Mouse (Mus musculus): ENCODE measurements at regions not wholly inside any gene's neighbourhood (a gene's known extent, or its start where the extent isn't known, plus 50 kb on each side); places are given as distances from the start of the nearest gene placed in this dataset.
A peak's percentile ranks its signal among the peaks of the same experiment; 100 is the strongest.

GRCm38 (mm10) chr7:71648314-71648713, 297.0 kb upstream of the Gm10295 start:
- no peak for DNase-seq (ENCODE audit: low spot score)
- Histone ChIP-seq H3K27me3 (ENCODE audit: low read depth, poor library complexity, severe bottlenecking) (no peaks in the 10 kb centered on the region), H3K27ac (replicated peaks) (no peak overlapping the region), H3K4me1 (no peaks in the 10 kb centered on the region), H3K9me3 (replicated peaks) (no peaks in the 10 kb centered on the region), H3K36me3 (no peaks in the 10 kb centered on the region), H3K4me3 (no peak overlapping the region)
- 82% methylated on average over 6 of the region's 6 CpGs for WGBS

- Histone ChIP-seq H3K36me3 (no peaks in the 10 kb centered on the region), H3K4me3 (no peak overlapping the region), H3K4me1 (no peaks in the 10 kb centered on the region), H3K9me3 (replicated peaks) (no peaks in the 10 kb centered on the region), H3K27me3 (ENCODE audit: low read depth, poor library complexity, severe bottlenecking) (no peaks in the 10 kb centered on the region), H3K27ac (replicated peaks) (no peak overlapping the region)
- DNase-seq (ENCODE audit: low spot score), result no peak
- WGBS, result 87% methylated on average over 3 of the region's 3 CpGs
Measured at GRCm38 (mm10) chr7:71646944-71647343, 295.7 kb upstream of the Gm10295 start.

GRCm38 (mm10) chr7:71623048-71623447, 271.8 kb upstream of the Gm10295 start:
- DNase-seq (ENCODE audit: low spot score), result peak; percentile 13
- Histone ChIP-seq H3K4me1 (peaks cover 6% of the 10 kb centered on the region), H3K4me3 (no peak overlapping the region), H3K9me3 (replicated peaks) (no peaks in the 10 kb centered on the region), H3K27me3 (ENCODE audit: low read depth, poor library complexity, severe bottlenecking) (no peaks in the 10 kb centered on the region), H3K27ac (replicated peaks) (no peak overlapping the region), H3K36me3 (no peaks in the 10 kb centered on the region)
- whole genome bisulfite sequencing, result 53% methylated on average over 13 of the region's 13 CpGs

- H3K4me1 ChIP-seq, result no peaks in the 10 kb centered on the region
- no peaks in the 10 kb centered on the region for H3K9me3 ChIP-seq (replicated peaks)
- whole genome bisulfite sequencing, result 79% methylated on average over 2 of the region's 2 CpGs
- no peak overlapping the region for H3K27ac ChIP-seq (replicated peaks)
- H3K36me3 ChIP-seq, result no peaks in the 10 kb centered on the region
- no peak overlapping the region for H3K4me3 ChIP-seq
- no peaks in the 10 kb centered on the region for H3K27me3 ChIP-seq (ENCODE audit: low read depth, poor library complexity, severe bottlenecking)
- DNase-seq (ENCODE audit: low spot score), result no peak
Measured at GRCm38 (mm10) chr7:71603159-71603558, 251.9 kb upstream of the Gm10295 start.

- Histone ChIP-seq H3K9me3 (replicated peaks) (no peaks in the 10 kb centered on the region), H3K27me3 (ENCODE audit: low read depth, poor library complexity, severe bottlenecking) (no peaks in the 10 kb centered on the region), H3K4me1 (no peaks in the 10 kb centered on the region), H3K4me3 (no peak overlapping the region), H3K27ac (replicated peaks) (no peak overlapping the region), H3K36me3 (no peaks in the 10 kb centered on the region)
- 95% methylated on average over 3 of the region's 3 CpGs for WGBS
- no peak for DNase-seq (ENCODE audit: low spot score)
Measured at GRCm38 (mm10) chr7:71596780-71597179, 245.5 kb upstream of the Gm10295 start.

- no peaks in the 10 kb centered on the region for H3K27me3 ChIP-seq (ENCODE audit: low read depth, poor library complexity, severe bottlenecking)
- no peaks in the 10 kb centered on the region for H3K36me3 ChIP-seq
- H3K27ac ChIP-seq (replicated peaks), result no peak overlapping the region
- 83% methylated on average over 5 of the region's 5 CpGs for WGBS
- H3K4me3 ChIP-seq, result no peak overlapping the region
- no peak for DNase-seq (ENCODE audit: low spot score)
- no peaks in the 10 kb centered on the region for H3K9me3 ChIP-seq (replicated peaks)
- no peaks in the 10 kb centered on the region for H3K4me1 ChIP-seq
Measured at GRCm38 (mm10) chr7:71587626-71588025, 236.3 kb upstream of the Gm10295 start.

GRCm38 (mm10) chr7:71583443-71584055, 232.3 kb upstream of the Gm10295 start:
- H3K9me3 ChIP-seq (replicated peaks), result no peaks in the 10 kb centered on the region
- H3K36me3 ChIP-seq, result no peaks in the 10 kb centered on the region
- H3K4me3 ChIP-seq, result no peak overlapping the region
- no peak for DNase-seq (ENCODE audit: low spot score)
- H3K27me3 ChIP-seq (ENCODE audit: low read depth, poor library complexity, severe bottlenecking), result no peaks in the 10 kb centered on the region
- no peak overlapping the region for H3K27ac ChIP-seq (replicated peaks)
- H3K4me1 ChIP-seq, result no peaks in the 10 kb centered on the region
- WGBS, result 61% methylated on average over 1 of the region's 1 CpGs

GRCm38 (mm10) chr7:71581746-71582145, 230.5 kb upstream of the Gm10295 start:
- Histone ChIP-seq H3K27me3 (ENCODE audit: low read depth, poor library complexity, severe bottlenecking) (no peaks in the 10 kb centered on the region), H3K4me3 (no peak overlapping the region), H3K9me3 (replicated peaks) (no peaks in the 10 kb centered on the region), H3K4me1 (no peaks in the 10 kb centered on the region), H3K36me3 (no peaks in the 10 kb centered on the region), H3K27ac (replicated peaks) (no peak overlapping the region)
- DNase-seq (ENCODE audit: low spot score), result peak; percentile 58
- WGBS, result 34% methylated on average over 3 of the region's 3 CpGs

- H3K4me3 ChIP-seq, result no peak overlapping the region
- DNase-seq (ENCODE audit: low spot score), result no peak
- H3K9me3 ChIP-seq (replicated peaks), result no peaks in the 10 kb centered on the region
- H3K27ac ChIP-seq (replicated peaks), result no peak overlapping the region
- no peaks in the 10 kb centered on the region for H3K27me3 ChIP-seq (ENCODE audit: low read depth, poor library complexity, severe bottlenecking)
- 77% methylated on average over 2 of the region's 2 CpGs for WGBS
- H3K4me1 ChIP-seq, result no peaks in the 10 kb centered on the region
- H3K36me3 ChIP-seq, result no peaks in the 10 kb centered on the region
Measured at GRCm38 (mm10) chr7:71560296-71560936, 209.1 kb upstream of the Gm10295 start.

- Histone ChIP-seq H3K9me3 (replicated peaks) (no peaks in the 10 kb centered on the region), H3K27ac (replicated peaks) (no peak overlapping the region), H3K4me1 (no peaks in the 10 kb centered on the region), H3K4me3 (no peak overlapping the region), H3K27me3 (ENCODE audit: low read depth, poor library complexity, severe bottlenecking) (no peaks in the 10 kb centered on the region), H3K36me3 (no peaks in the 10 kb centered on the region)
- 93% methylated on average over 5 of the region's 5 CpGs for WGBS
- DNase-seq (ENCODE audit: low spot score), result no peak
Measured at GRCm38 (mm10) chr7:71556473-71556872, 205.2 kb upstream of the Gm10295 start.

GRCm38 (mm10) chr7:71555476-71555875, 204.2 kb upstream of the Gm10295 start:
- Histone ChIP-seq H3K4me1 (no peaks in the 10 kb centered on the region), H3K36me3 (no peaks in the 10 kb centered on the region), H3K4me3 (no peak overlapping the region), H3K27ac (replicated peaks) (no peak overlapping the region), H3K9me3 (replicated peaks) (no peaks in the 10 kb centered on the region), H3K27me3 (ENCODE audit: low read depth, poor library complexity, severe bottlenecking) (no peaks in the 10 kb centered on the region)
- DNase-seq (ENCODE audit: low spot score), result no peak
- WGBS, result 90% methylated on average over 3 of the region's 3 CpGs

GRCm38 (mm10) chr7:71546606-71547213, 195.4 kb upstream of the Gm10295 start:
- no peak for DNase-seq (ENCODE audit: low spot score)
- Histone ChIP-seq H3K4me1 (no peaks in the 10 kb centered on the region), H3K27ac (replicated peaks) (no peak overlapping the region), H3K36me3 (no peaks in the 10 kb centered on the region), H3K4me3 (no peak overlapping the region), H3K27me3 (ENCODE audit: low read depth, poor library complexity, severe bottlenecking) (no peaks in the 10 kb centered on the region), H3K9me3 (replicated peaks) (peaks cover 5% of the 10 kb centered on the region; the same call in 1 of the 2 replicates)
- 84% methylated on average over 6 of the region's 6 CpGs for WGBS

GRCm38 (mm10) chr7:71541467-71541866, 190.2 kb upstream of the Gm10295 start:
- Histone ChIP-seq H3K36me3 (no peaks in the 10 kb centered on the region), H3K4me1 (no peaks in the 10 kb centered on the region), H3K9me3 (replicated peaks) (no peaks in the 10 kb centered on the region), H3K4me3 (no peak overlapping the region), H3K27me3 (ENCODE audit: low read depth, poor library complexity, severe bottlenecking) (no peaks in the 10 kb centered on the region), H3K27ac (replicated peaks) (no peak overlapping the region)
- WGBS, result 54% methylated on average over 2 of the region's 2 CpGs
- DNase-seq (ENCODE audit: low spot score), result no peak

All from midbrain, embryonic 10.5 days (tissue).